8 mouse cellular contexts compared by ENCODE assay signal in the genomic region with DNA sequence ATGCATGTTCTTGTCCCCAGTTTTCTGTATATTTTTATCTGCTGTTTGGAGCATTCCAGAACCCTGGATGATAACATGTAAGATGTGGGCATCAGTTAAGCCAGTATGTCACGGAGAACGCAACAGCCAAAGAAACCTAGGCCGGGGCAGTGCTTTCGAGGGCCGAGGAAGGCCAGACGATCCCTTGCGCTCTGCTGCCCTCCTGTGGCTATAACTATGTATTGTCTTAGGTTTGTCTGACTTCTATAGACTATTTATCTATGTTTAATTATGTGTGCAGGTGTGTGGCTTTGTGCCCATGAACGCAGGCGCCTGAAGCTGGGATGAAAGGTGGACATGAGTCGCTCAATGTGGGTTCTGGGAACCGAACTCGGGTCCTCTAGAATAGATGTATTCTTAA. TPM values are rescaled to one million over a fixed set of nuclear protein-coding genes. Genes with fewer than 3 reads are reported as not detected.
DNase-seq lines count a peak whose midpoint lies in the region; ATAC-seq and TF ChIP-seq lines count a peak whose summit lies in the region.

No protein-coding gene starts in this region.

- H3K9me3 ChIP-seq in forebrain, embryonic 13.5 days (replicated peaks): no peaks in the 10 kb centered on the region

- H3K4me1 ChIP-seq in forebrain, embryonic 13.5 days: peaks cover 66% of the 10 kb centered on the region
- peaks cover 23% of the 10 kb centered on the region for H3K4me1 ChIP-seq in olfactory bulb, adult 2 months (ENCODE audit: control insufficient read depth, insufficient read depth, low read length)

- 0 out of 2 replicates have a peak, but pooled peaks have one; percentile 1 for ATAC-seq in forebrain, embryonic 13.5 days
- peak; percentile 19 for ATAC-seq in inflammation-experienced regulatory T-cells, adult 6 months

- no peaks in the 10 kb centered on the region for H3K27me3 ChIP-seq in forebrain, embryonic 13.5 days

- no peak for TF ChIP-seq POLR2A in olfactory bulb, adult 2 months (IDR thresholded peaks at IDR 0.05; ENCODE audit: insufficient read depth, low read depth, low read length)

- H3K36me3 ChIP-seq in forebrain, embryonic 13.5 days (ENCODE audit: poor library complexity, severe bottlenecking): peaks cover 15% of the 10 kb centered on the region

- no peak overlapping the region for H3K27ac ChIP-seq in forebrain, embryonic 13.5 days
- no peak overlapping the region for H3K27ac ChIP-seq in olfactory bulb, adult 2 months (ENCODE audit: insufficient read depth, low read depth, low read length)

- 3% methylated on average over 12 of the region's 12 CpGs for WGBS in forebrain, embryonic 13.5 days
- WGBS in olfactory bulb, adult 2 months: 4% methylated on average over 12 of the region's 12 CpGs

- H3K4me2 ChIP-seq in forebrain, embryonic 13.5 days: no peak overlapping the region

- peak; percentile 51 for TF ChIP-seq CTCF in olfactory bulb, adult 2 months (IDR thresholded peaks at IDR 0.05; ENCODE audit: insufficient read depth, low read depth, low read length)

- no peak overlapping the region for H3K4me3 ChIP-seq in forebrain, embryonic 13.5 days
- H3K4me3 ChIP-seq in olfactory bulb, adult 2 months (ENCODE audit: insufficient read depth, low read depth, low read length): no peak overlapping the region

- DNase-seq in A20 (ENCODE audit: low read depth, low spot score): peak; percentile 82
- peak; percentile 63 to 73 for DNase-seq in CD8-positive naive resting alpha-beta T cell, adult 2 months (ENCODE audit: low read depth in 2 of 2, low spot score in 2 of 2)
- peak; percentile 64 for DNase-seq in c-Kit-positive CD71-negative TER-119-negative erythroid progenitor cells, embryonic 14.5 days (ENCODE audit: low read depth)
- peak; percentile 55 to 67 for DNase-seq in lung, adult 18-20 months
- peak; percentile 62 for DNase-seq in yolk sac, embryonic 10.5 days (ENCODE audit: low spot score)

- no peak overlapping the region for H3K9ac ChIP-seq in forebrain, embryonic 13.5 days

RNA-seq across cellular contexts. Expression of a gene that starts 2.5 kb away (rescaled TPM):
- 38.1 and 41.9 TPM in 2 replicates for polyA plus RNA-seq in forebrain, embryonic 13.5 days (2015; fragmentation: Nextera tagmentation; extraction: Ambion mirVana)
- polyA plus RNA-seq in inflammation-experienced regulatory T-cells, adult 6 months (2017; shearing (Covaris generic)): 10 to 100 TPM; 38.2 to 49.4 (median 41.8) TPM
- not detected in 2 replicates for polyA plus RNA-seq in olfactory bulb, adult 2 months (2012; ENCODE audit: insufficient read depth, insufficient read length, low replicate concordance, missing spikeins)

RNA-seq across cellular contexts. Expression of a gene that starts 6.6 kb away (rescaled TPM):
- 38.5 and 43.7 TPM in 2 replicates for polyA plus RNA-seq in forebrain, embryonic 13.5 days (2015; fragmentation: Nextera tagmentation; extraction: Ambion mirVana)
- polyA plus RNA-seq in inflammation-experienced regulatory T-cells, adult 6 months (2017; shearing (Covaris generic)): 10 to 100 TPM; 19.8 to 37.6 (median 35.0) TPM
- not detected in 2 replicates for polyA plus RNA-seq in olfactory bulb, adult 2 months (2012; ENCODE audit: insufficient read depth, insufficient read length, low replicate concordance, missing spikeins)
